In the genomic region with DNA sequence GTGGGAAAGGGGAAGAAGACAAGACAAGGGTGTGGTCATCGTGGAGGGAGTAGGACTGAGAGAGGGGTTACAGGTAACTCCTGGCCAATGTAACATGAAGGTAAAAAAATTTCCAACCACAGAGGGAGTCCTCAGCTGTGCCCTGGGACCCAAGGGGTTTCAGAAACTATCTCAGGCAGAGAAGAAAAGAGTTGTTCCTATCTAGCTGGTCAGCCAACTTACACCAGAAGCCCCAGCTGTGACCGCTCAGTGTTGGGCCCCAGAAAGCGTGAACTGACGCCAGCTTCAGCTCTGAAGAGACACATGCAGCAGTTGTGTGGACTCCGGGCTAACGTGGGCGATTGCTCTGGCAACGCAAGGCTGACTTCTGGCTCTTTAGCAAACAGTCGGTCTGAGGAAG, we compare ENCODE assay signal across 19 mouse cellular contexts. TPM values are rescaled to one million over a fixed set of nuclear protein-coding genes. Genes with fewer than 3 reads are reported as not detected.
DNase-seq lines count a peak whose midpoint lies in the region; TF ChIP-seq lines count a peak whose summit lies in the region.
"Had no signal": no experiment of that assay in that cellular context is flagged by ENCODE, and none has a peak within 500 bp of the region (broad histone marks: within the 10 kb centered on the region; RNA-seq: fewer than 3 reads in every experiment).

No protein-coding gene starts in this region.

- DNase-seq in gastrocnemius, postnatal 14 days: peak; percentile 42
- DNase-seq in gastrocnemius, adult 8-10 months (ENCODE audit: low spot score in 2 of 2): no peak
- peak; percentile 57 for DNase-seq in heart, postnatal 4 days
- DNase-seq in heart, adult 8-10 months (ENCODE audit: low spot score): no peak
- peak; percentile 62 for DNase-seq in lung, postnatal 36 days
- no peak for DNase-seq in lung, postnatal 25 days (ENCODE audit: low spot score)
- DNase-seq: adrenal gland, postnatal 25 days; cerebellum, adult 9-10 months; kidney, adult 18-20 months; liver; retina, postnatal 1 day had no signal

- H3K79me2 ChIP-seq in myocyte (ENCODE audit: control insufficient read depth, insufficient read depth): no peaks in the 10 kb centered on the region

- no peaks in the 10 kb centered on the region for H3K36me3 ChIP-seq in myocyte (ENCODE audit: control insufficient read depth, insufficient read depth)
- H3K36me3 ChIP-seq: embryonic facial prominence, embryonic 15.5 days; hindbrain, embryonic 13.5 days; limb, embryonic 10.5 days; liver, embryonic 15.5 days; midbrain, embryonic 12.5 days; neural tube, embryonic 12.5 days had no signal

- H3ac ChIP-seq in myocyte (ENCODE audit: control insufficient read depth, insufficient read length): no peak overlapping the region

- peak overlapping the region; percentile 3 for H3K4me2 ChIP-seq in myocyte (ENCODE audit: low read depth)
- H3K4me2 ChIP-seq: embryonic facial prominence, embryonic 15.5 days; hindbrain, embryonic 13.5 days; liver, embryonic 15.5 days; midbrain, embryonic 12.5 days; neural tube, embryonic 12.5 days had no signal

- H3K27me3 ChIP-seq in myocyte (ENCODE audit: control insufficient read depth, insufficient read depth, insufficient read length): no peaks in the 10 kb centered on the region
- H3K27me3 ChIP-seq: embryonic facial prominence, embryonic 15.5 days; liver, embryonic 15.5 days; neural tube, embryonic 12.5 days had no signal

- H3K4me3 ChIP-seq in myocyte: no peak overlapping the region
- H3K4me3 ChIP-seq: embryonic facial prominence, embryonic 15.5 days; hindbrain, embryonic 13.5 days; left cerebral cortex, adult 2 months; limb, embryonic 10.5 days; liver, embryonic 15.5 days; midbrain, embryonic 12.5 days; neural tube, embryonic 12.5 days had no signal

- no peak for TF ChIP-seq POLR2A in myocyte (IDR thresholded peaks at IDR 0.05; ENCODE audit: insufficient read length, low read depth)

- intact Hi-C loops in gastrocnemius, postnatal 14 days (cut with DNase I; ENCODE audit: low total_unique reads): loop anchor here (5.0 kb wide), 1 partner anchor 45 kb away; no protein-coding TSS in a partner anchor

TF ChIP-seq in myocyte, 11 proteins besides CTCF, POLR2A, EP300 and RAD21:
- TF ChIP-seq SRF (IDR thresholded peaks at IDR 0.05; ENCODE audit: control insufficient read depth, insufficient read length, low read depth): no peak
- peak in 1 of 3 experiments; percentile 19 for TF ChIP-seq MYOG (IDR thresholded peaks at IDR 0.05; ENCODE audit: control insufficient read depth in 1 of 3, insufficient read depth in 1 of 3, insufficient read length in 2 of 3, low read depth in 2 of 3)
TF ChIP-seq in myocyte: peak in this region for 1.

RNA-seq across cellular contexts. Expression of a gene that starts 52.2 kb away (rescaled TPM):
- 10 to 100 TPM; 59.5 to 96.2 TPM for total RNA-seq in gastrocnemius, postnatal 14 days (2021)
- 10 to 100 TPM; 19.6 to 44.6 (median 26.7) TPM for total RNA-seq in gastrocnemius, adult 8-10 months (2022)
- total RNA-seq in heart, postnatal 4 days (2021): 100 to 1,000 TPM; 124 to 128 TPM
- 100 to 1,000 TPM; 134 to 157 (median 146) TPM for total RNA-seq in heart, adult 8-10 months (2022)
- 415 TPM for polyA plus RNA-seq in myocyte (2012; fragmentation: generic; extraction: Trizol)

Comparison
In these comparisons a context has a peak if more than half of its experiments do, and no peak if none do; other contexts are left out.
1. DNase-seq: peak in gastrocnemius, postnatal 14 days (single experiment), heart, postnatal 4 days (single experiment) and lung, postnatal 36 days (single experiment); none in gastrocnemius, adult 8-10 months (0 of 2), heart, adult 8-10 months (single experiment) and lung, postnatal 25 days (single experiment).